Mouse (Mus musculus) liver, adult 2 months (tissue): ENCODE measurements around the gene Chd9.

ENCODE experiments used
- CTCF ChIP-seq: fragments of 200-500 bp; IDR thresholded peaks from 2 replicates; pipeline ENCODE4 v1.5.1; 2011; ENCODE audit warnings: low read depth, low read length, control low read depth
- POLR2A ChIP-seq: fragments of 200-500 bp; IDR thresholded peaks from 2 replicates; pipeline ENCODE4 v1.6.1; 2011; ENCODE audit warnings: low read length, control low read depth; ENCODE audit not compliant: insufficient read depth; ENCODE audit errors: extremely low read depth

GRCm38 (mm10) chr8:90839725-90840714 lies 11.9 kb downstream of the Chd9 start:
- TF ChIP-seq CTCF (no peak), POLR2A (no peak)
